Mouse (Mus musculus) hindbrain, postnatal 0 days (tissue): ENCODE data around the gene Cklf. TPM values are rescaled to one million over a fixed set of nuclear protein-coding genes. Genes with fewer than 3 reads are reported as not detected.
"Not testable (repeated sequence)": the region's sequence is repeated elsewhere in the genome, so short reads cannot be mapped to it uniquely, and the experiment has no call there.

ENCODE experiments used
- ATAC-seq: fragments of 200-750 bp; cut with Nextera tagmentation; 2 replicates; pipeline ENCODE4 v1.8.0; 2017; ENCODE audit warnings: mild to moderate bottlenecking, moderate TSS enrichment, moderate library complexity
- DNase-seq: peaks from one replicate; pipeline ENCODE4 v3.0.0-alpha.2; 2015; ENCODE audit warnings: low spot score
- H3K27ac ChIP-seq: fragments of 300-500 bp; sonication (generic); 2 replicates; pipeline ENCODE4 v1.5.1; 2014; ENCODE audit warnings: mild to moderate bottlenecking
- H3K27me3 ChIP-seq: fragments of 300-500 bp; sonication (generic); 2 replicates; pipeline ENCODE4 v1.6.1; 2014; ENCODE audit warnings: low read length, mixed read lengths; ENCODE audit not compliant: insufficient read depth
- H3K36me3 ChIP-seq: fragments of 300-500 bp; sonication (generic); 2 replicates; pipeline ENCODE4 v1.6.1; 2014; ENCODE audit warnings: low read length, mixed read lengths; ENCODE audit not compliant: insufficient read depth
- H3K4me1 ChIP-seq: fragments of 300-500 bp; sonication (generic); 2 replicates; pipeline ENCODE4 v1.6.1; 2014; ENCODE audit warnings: antibody characterized with exemption, low read length, mixed read lengths; ENCODE audit not compliant: insufficient read depth
- H3K4me2 ChIP-seq: fragments of 300-500 bp; sonication (generic); 2 replicates; pipeline ENCODE4 v1.6.1; 2014; ENCODE audit warnings: low read depth, mild to moderate bottlenecking, low read length, moderate library complexity, mixed read lengths
- H3K4me3 ChIP-seq: fragments of 300-500 bp; sonication (generic); 2 replicates; pipeline ENCODE4 v1.5.1; 2014; ENCODE audit warnings: low read length
- H3K9ac ChIP-seq: fragments of 300-500 bp; sonication (generic); replicated peaks from 2 replicates; pipeline ENCODE4 v1.6.1; 2014; ENCODE audit warnings: mild to moderate bottlenecking, low read length, moderate library complexity, mixed read lengths
- H3K9me3 ChIP-seq: fragments of 300-500 bp; sonication (generic); 2 replicates; pipeline ENCODE4 v1.6.1; 2016; ENCODE audit warnings: low read length, mixed read lengths
- CTCF ChIP-seq: IDR thresholded peaks from 2 replicates; pipeline ENCODE4 v1.5.1; 2016; ENCODE audit warnings: antibody characterized with exemption, control low read depth, low read depth
- WGBS: fragments of 180-500 bp; shearing (Covaris S2); extraction: QIAGEN DNeasy Blood & Tissue Kit; methylation state at CpG from one replicate; pipeline ENCODE4 v1.1.7; 2014; 5-methylcytosine and 5-hydroxymethylcytosine counted together
- polyA plus RNA-seq: library from polyadenylated mRNA; unstranded; fragments of >200 nt; fragmentation: Nextera tagmentation; extraction: Ambion mirVana; gene quantifications from 2 replicates; pipeline ENCODE4 v1.2.1, GENCODE M21; 2015
- total RNA-seq: library from RNA; depleted of rRNA; stranded (reverse); fragments of >200 nt; gene quantifications from 2 replicates; pipeline ENCODE4 v1.2.3, GENCODE M21; 2014; rRNA removed

The Cklf gene
- total and polyA plus RNA-seq, 2 experiments from 2014 or later: 33.6 to 34.3 TPM

- WGBS: 91% methylated on average over 11 of the region's 11 CpGs
- Histone ChIP-seq H3K27ac (no peak overlapping the region), H3K4me3 (no peak overlapping the region), H3K27me3 (no peaks in the 10 kb centered on the region), H3K36me3 (no peaks in the 10 kb centered on the region), H3K4me2 (no peak overlapping the region), H3K4me1 (no peaks in the 10 kb centered on the region), H3K9ac (no peak overlapping the region), H3K9me3 (no peaks in the 10 kb centered on the region)
- no peak for ATAC-seq
- no peak for TF ChIP-seq CTCF
- no peak for DNase-seq
Measured at GRCm38 (mm10) chr8:104304962-104305361, 54.3 kb downstream of the Cklf start.

GRCm38 (mm10) chr8:104308341-104308740 lies 57.7 kb downstream of the Cklf start:
- not testable (repeated sequence) for H3K4me2 ChIP-seq, H3K27me3 ChIP-seq, H3K4me3 ChIP-seq, H3K9ac ChIP-seq, H3K36me3 ChIP-seq, H3K27ac ChIP-seq, H3K9me3 ChIP-seq, H3K4me1 ChIP-seq, DNase-seq, ATAC-seq
- WGBS: 61% methylated on average over 6 of the region's 6 CpGs

- H3K4me3 ChIP-seq, H3K4me1 ChIP-seq, H3K27me3 ChIP-seq, H3K9ac ChIP-seq, H3K4me2 ChIP-seq, H3K9me3 ChIP-seq, H3K36me3 ChIP-seq, H3K27ac ChIP-seq: not testable (repeated sequence)
- 75% methylated on average over 33 of the region's 36 CpGs for WGBS
- ATAC-seq: peak; percentile 38
- DNase-seq: peak; percentile 61
Measured at GRCm38 (mm10) chr8:104309441-104310155, 58.9 kb downstream of the Cklf start, which contains the start of the genes Gm45711 and Cmtm1. Gene Gm45711 (minus strand): TSS chr8:104310081. Gene Cmtm1 (minus strand): TSS chr8:104310145.

GRCm38 (mm10) chr8:104312023-104312422 lies 61.4 kb downstream of the Cklf start:
- H3K27ac ChIP-seq, H3K27me3 ChIP-seq, H3K9ac ChIP-seq, DNase-seq, H3K4me3 ChIP-seq, H3K36me3 ChIP-seq, H3K4me1 ChIP-seq, H3K9me3 ChIP-seq, ATAC-seq, H3K4me2 ChIP-seq: not testable (repeated sequence)
- WGBS: 76% methylated on average over 3 of the region's 3 CpGs

GRCm38 (mm10) chr8:104313311-104313710 lies 62.6 kb downstream of the Cklf start:
- DNase-seq (peak; percentile 5), ATAC-seq (no peak)
- Histone ChIP-seq H3K4me3 (no peak overlapping the region), H3K9ac (no peak overlapping the region), H3K4me1 (no peaks in the 10 kb centered on the region), H3K9me3 (no peaks in the 10 kb centered on the region), H3K4me2 (no peak overlapping the region), H3K36me3 (no peaks in the 10 kb centered on the region), H3K27ac (no peak overlapping the region), H3K27me3 (no peaks in the 10 kb centered on the region)
- 62% methylated on average over 4 of the region's 4 CpGs for WGBS
- peak; percentile 39 for TF ChIP-seq CTCF

Other genes with a start within 250 kb of the Cklf start
- 18.3 and 19.7 TPM in 2 replicates for gene Cdh5, start 149.2 kb upstream of the Cklf start, total RNA-seq
- 8.4 and 8.9 TPM in 2 replicates for gene Cdh5, start 149.2 kb upstream of the Cklf start, polyA plus RNA-seq
- 32.5 and 33.3 TPM in 2 replicates for gene Bean1, start 80.4 kb upstream of the Cklf start, total RNA-seq
- gene Bean1, start 80.4 kb upstream of the Cklf start, polyA plus RNA-seq: 8.3 and 9.2 TPM in 2 replicates
- 46.7 and 50.9 TPM in 2 replicates for gene Tk2, start 2.3 kb upstream of the Cklf start, total RNA-seq
- 44.4 and 45.1 TPM in 2 replicates for gene Tk2, start 2.3 kb upstream of the Cklf start, polyA plus RNA-seq
- gene Cmtm2a, start 42.3 kb downstream of the Cklf start, total RNA-seq: 1.2 TPM in 1 of 2 replicates, not detected in the other
- gene Cmtm2a, start 42.3 kb downstream of the Cklf start, polyA plus RNA-seq: not detected in 2 replicates
- gene Gm45711, start 59.2 kb downstream of the Cklf start, total RNA-seq: not detected in 2 replicates
- gene Gm45711, start 59.2 kb downstream of the Cklf start, polyA plus RNA-seq: not detected in 2 replicates
- not detected in 2 replicates for gene Cmtm1, start 59.3 kb downstream of the Cklf start, total RNA-seq
- not detected in 2 replicates for gene Cmtm1, start 59.3 kb downstream of the Cklf start, polyA plus RNA-seq
- gene Gm11020, start 70.7 kb downstream of the Cklf start, total RNA-seq: not detected in 2 replicates
- gene Gm11020, start 70.7 kb downstream of the Cklf start, polyA plus RNA-seq: not detected in 2 replicates
- not detected in 2 replicates for gene Cmtm2b, start 71.4 kb downstream of the Cklf start, total RNA-seq
- gene Cmtm2b, start 71.4 kb downstream of the Cklf start, polyA plus RNA-seq: not detected in 2 replicates
- 23.1 and 27.2 TPM in 2 replicates for gene Cmtm3, start 88.5 kb downstream of the Cklf start, total RNA-seq
- 41.9 and 42.6 TPM in 2 replicates for gene Cmtm3, start 88.5 kb downstream of the Cklf start, polyA plus RNA-seq
- 38.4 and 40.5 TPM in 2 replicates for gene Cmtm4, start 144.9 kb downstream of the Cklf start, total RNA-seq
- 2.7 and 2.9 TPM in 2 replicates for gene Cmtm4, start 144.9 kb downstream of the Cklf start, polyA plus RNA-seq
- 59.0 and 59.1 TPM in 2 replicates for gene Dync1li2, start 192.2 kb downstream of the Cklf start, total RNA-seq
- 71.1 and 73.9 TPM in 2 replicates for gene Dync1li2, start 192.2 kb downstream of the Cklf start, polyA plus RNA-seq